ENCODE assay signal across 11 mouse cellular contexts in genomic region chr12:108213090-108214041, GRCm38 (mm10). TPM values are rescaled to one million over a fixed set of nuclear protein-coding genes. Genes with fewer than 3 reads are reported as not detected.
DNase-seq lines count a peak whose midpoint lies in the region; ATAC-seq and TF ChIP-seq lines count a peak whose summit lies in the region.
"Had no signal": no experiment of that assay in that cellular context is flagged by ENCODE, and none has a peak within 500 bp of the region (broad histone marks: within the 10 kb centered on the region; RNA-seq: fewer than 3 reads in every experiment).

No protein-coding gene starts in this region.

- H3K4me1 ChIP-seq in forebrain, embryonic 10.5 days, result peaks cover 92% of the 10 kb centered on the region
- H3K4me1 ChIP-seq in forebrain, embryonic 15.5 days, result peaks cover 43% of the 10 kb centered on the region
- peaks cover 48% of the 10 kb centered on the region for H3K4me1 ChIP-seq in neural tube, embryonic 11.5 days (ENCODE audit: control insufficient read depth, insufficient read depth, low read length)
- peaks cover 24% of the 10 kb centered on the region for H3K4me1 ChIP-seq in hindbrain, postnatal 0 days (ENCODE audit: insufficient read depth, low read length)

- DNase-seq in forebrain, embryonic 10.5 days (ENCODE audit: extremely low spot score, low spot score), result no peak
- peak; percentile 31 for DNase-seq in neural tube, embryonic 11.5 days (ENCODE audit: low spot score)
- DNase-seq in neural tube, embryonic 10.5 days (ENCODE audit: extremely low spot score, low spot score), result no peak
- DNase-seq in hindbrain, postnatal 0 days (ENCODE audit: low spot score), result peak; percentile 53
- DNase-seq in spleen, adult 12 weeks (ENCODE audit: low spot score), result no peak
- no peak for DNase-seq in gastrocnemius, postnatal 10 days
- DNase-seq: heart, adult 11 months; kidney, postnatal 10 days; left cerebral cortex, postnatal 4 days had no signal

- peak overlapping the region; percentile 12 for H3K27ac ChIP-seq in forebrain, embryonic 10.5 days
- H3K27ac ChIP-seq in forebrain, embryonic 15.5 days (replicated peaks), result no peak overlapping the region
- H3K27ac ChIP-seq in neural tube, embryonic 11.5 days (ENCODE audit: low read depth, low read length), result peak overlapping the region; percentile 54; the same call in 1 of the 2 replicates
- 0 out of 2 replicates have a peak overlapping the region, but pooled peaks have one; percentile 1 for H3K27ac ChIP-seq in hindbrain, postnatal 0 days

- 30% methylated on average over 18 of the region's 18 CpGs for WGBS in forebrain, embryonic 10.5 days
- WGBS in forebrain, embryonic 15.5 days, result 24% methylated on average over 18 of the region's 18 CpGs
- WGBS in neural tube, embryonic 11.5 days, result 42% methylated on average over 18 of the region's 18 CpGs
- WGBS in hindbrain, postnatal 0 days, result 43% methylated on average over 18 of the region's 18 CpGs

- no peak overlapping the region for H3K9ac ChIP-seq in forebrain, embryonic 15.5 days (replicated peaks)
- H3K9ac ChIP-seq in neural tube, embryonic 11.5 days (ENCODE audit: low read length), result no peak overlapping the region
- no peak overlapping the region for H3K9ac ChIP-seq in hindbrain, postnatal 0 days (replicated peaks; ENCODE audit: low read length)

- no peak overlapping the region for H3K4me3 ChIP-seq in forebrain, embryonic 10.5 days
- H3K4me3 ChIP-seq in forebrain, embryonic 15.5 days, result no peak overlapping the region
- H3K4me3 ChIP-seq in neural tube, embryonic 11.5 days (ENCODE audit: low read depth, low read length), result no peak overlapping the region
- H3K4me3 ChIP-seq in hindbrain, postnatal 0 days (ENCODE audit: low read length), result no peak overlapping the region

- TF ChIP-seq CTCF in hindbrain, postnatal 0 days (IDR thresholded peaks at IDR 0.05; ENCODE audit: low read depth), result no peak

- peaks cover 12% of the 10 kb centered on the region for H3K36me3 ChIP-seq in forebrain, embryonic 10.5 days (replicated peaks)
- no peaks in the 10 kb centered on the region for H3K36me3 ChIP-seq in forebrain, embryonic 15.5 days
- H3K36me3 ChIP-seq in neural tube, embryonic 11.5 days (ENCODE audit: control insufficient read depth, insufficient read depth, low read length), result no peaks in the 10 kb centered on the region
- H3K36me3 ChIP-seq in hindbrain, postnatal 0 days (ENCODE audit: insufficient read depth, low read length), result no peaks in the 10 kb centered on the region

- H3K9me3 ChIP-seq in forebrain, embryonic 10.5 days, result no peaks in the 10 kb centered on the region
- no peaks in the 10 kb centered on the region for H3K9me3 ChIP-seq in forebrain, embryonic 15.5 days
- H3K9me3 ChIP-seq in neural tube, embryonic 11.5 days (ENCODE audit: control insufficient read depth, low read length), result no peaks in the 10 kb centered on the region
- H3K9me3 ChIP-seq in hindbrain, postnatal 0 days (ENCODE audit: low read length), result no peaks in the 10 kb centered on the region

- no peak for ATAC-seq in forebrain, embryonic 15.5 days (replicated peaks)
- no peak for ATAC-seq in neural tube, embryonic 11.5 days (ENCODE audit: insufficient read depth, low FRiP score, low TSS enrichment)
- ATAC-seq in hindbrain, postnatal 0 days, result no peak
- ATAC-seq in inflammation-experienced regulatory T-cells, adult 6 months, result no peak

- H3K4me2 ChIP-seq in forebrain, embryonic 15.5 days (replicated peaks), result no peak overlapping the region
- no peak overlapping the region for H3K4me2 ChIP-seq in neural tube, embryonic 11.5 days (ENCODE audit: low read depth)
- no peak overlapping the region for H3K4me2 ChIP-seq in hindbrain, postnatal 0 days (ENCODE audit: low read depth, low read length)

- H3K27me3 ChIP-seq in forebrain, embryonic 10.5 days (ENCODE audit: poor library complexity, severe bottlenecking), result peaks cover 57% of the 10 kb centered on the region
- H3K27me3 ChIP-seq in forebrain, embryonic 15.5 days, result peaks cover 2% of the 10 kb centered on the region; the same call in 1 of the 2 replicates
- H3K27me3 ChIP-seq in neural tube, embryonic 11.5 days (ENCODE audit: control insufficient read depth, insufficient read depth, low read length), result no peaks in the 10 kb centered on the region
- H3K27me3 ChIP-seq in hindbrain, postnatal 0 days (ENCODE audit: insufficient read depth, low read length), result no peaks in the 10 kb centered on the region

RNA-seq across cellular contexts. Expression of gene Ccnk, which starts 34.0 kb away (rescaled TPM):
- 3.2 and 3.9 TPM in 2 replicates for polyA plus RNA-seq in forebrain, embryonic 10.5 days (2016; fragmentation: Nextera tagmentation; extraction: Ambion mirVana)
- polyA plus RNA-seq in forebrain, embryonic 15.5 days (2015; fragmentation: Nextera tagmentation; extraction: Ambion mirVana), result 3.3 and 3.7 TPM in 2 replicates
- polyA plus RNA-seq in neural tube, embryonic 11.5 days (2014; fragmentation: Nextera tagmentation; extraction: Ambion mirVana), result 6.0 and 6.9 TPM in 2 replicates
- 8.0 and 10.7 TPM in 2 replicates for total RNA-seq in hindbrain, postnatal 0 days (2014; rRNA removed)
- 2.3 and 2.8 TPM in 2 replicates for polyA plus RNA-seq in hindbrain, postnatal 0 days (2015; fragmentation: Nextera tagmentation; extraction: Ambion mirVana)
- polyA plus RNA-seq in inflammation-experienced regulatory T-cells, adult 6 months (2017; shearing (Covaris generic)), result 1 to 10 TPM; 3.9 to 6.3 (median 5.2) TPM
- total RNA-seq in gastrocnemius, postnatal 10 days (2021), result 10 to 100 TPM; 30.1 to 32.2 TPM

RNA-seq across cellular contexts. Expression of gene Setd3, which starts 34.3 kb away (rescaled TPM):
- 75.2 and 76.3 TPM in 2 replicates for polyA plus RNA-seq in forebrain, embryonic 10.5 days (2016; fragmentation: Nextera tagmentation; extraction: Ambion mirVana)
- 98.3 and 108 TPM in 2 replicates for polyA plus RNA-seq in forebrain, embryonic 15.5 days (2015; fragmentation: Nextera tagmentation; extraction: Ambion mirVana)
- 86.5 and 91.6 TPM in 2 replicates for polyA plus RNA-seq in neural tube, embryonic 11.5 days (2014; fragmentation: Nextera tagmentation; extraction: Ambion mirVana)
- 57.4 and 61.3 TPM in 2 replicates for total RNA-seq in hindbrain, postnatal 0 days (2014; rRNA removed)
- 87.1 and 90.4 TPM in 2 replicates for polyA plus RNA-seq in hindbrain, postnatal 0 days (2015; fragmentation: Nextera tagmentation; extraction: Ambion mirVana)
- 10 to 100 TPM; 27.7 to 33.1 (median 32.1) TPM for polyA plus RNA-seq in inflammation-experienced regulatory T-cells, adult 6 months (2017; shearing (Covaris generic))
- total RNA-seq in gastrocnemius, postnatal 10 days (2021), result 10 to 100 TPM; 82.7 to 91.8 TPM

Comparison
In these comparisons a context has a peak if more than half of its experiments do, and no peak if none do; other contexts are left out.
1. DNase-seq: peak in neural tube, embryonic 11.5 days (single experiment) and hindbrain, postnatal 0 days (single experiment); none in forebrain, embryonic 10.5 days (single experiment), neural tube, embryonic 10.5 days (single experiment), spleen, adult 12 weeks (single experiment) and gastrocnemius, postnatal 10 days (single experiment).